Mouse (Mus musculus) CH12F3 (cell line): ENCODE data around the gene Ap1b1.

Experiments used
- in situ Hi-C: fragments of 300-500 bp; cut with MboI; formaldehyde crosslinking; loops from 2 replicates; pipeline ENCODE4 v1.14.3; 2020; ENCODE audit warnings: low sequenced_read_pairs

Ap1b1 gene

DNA sequence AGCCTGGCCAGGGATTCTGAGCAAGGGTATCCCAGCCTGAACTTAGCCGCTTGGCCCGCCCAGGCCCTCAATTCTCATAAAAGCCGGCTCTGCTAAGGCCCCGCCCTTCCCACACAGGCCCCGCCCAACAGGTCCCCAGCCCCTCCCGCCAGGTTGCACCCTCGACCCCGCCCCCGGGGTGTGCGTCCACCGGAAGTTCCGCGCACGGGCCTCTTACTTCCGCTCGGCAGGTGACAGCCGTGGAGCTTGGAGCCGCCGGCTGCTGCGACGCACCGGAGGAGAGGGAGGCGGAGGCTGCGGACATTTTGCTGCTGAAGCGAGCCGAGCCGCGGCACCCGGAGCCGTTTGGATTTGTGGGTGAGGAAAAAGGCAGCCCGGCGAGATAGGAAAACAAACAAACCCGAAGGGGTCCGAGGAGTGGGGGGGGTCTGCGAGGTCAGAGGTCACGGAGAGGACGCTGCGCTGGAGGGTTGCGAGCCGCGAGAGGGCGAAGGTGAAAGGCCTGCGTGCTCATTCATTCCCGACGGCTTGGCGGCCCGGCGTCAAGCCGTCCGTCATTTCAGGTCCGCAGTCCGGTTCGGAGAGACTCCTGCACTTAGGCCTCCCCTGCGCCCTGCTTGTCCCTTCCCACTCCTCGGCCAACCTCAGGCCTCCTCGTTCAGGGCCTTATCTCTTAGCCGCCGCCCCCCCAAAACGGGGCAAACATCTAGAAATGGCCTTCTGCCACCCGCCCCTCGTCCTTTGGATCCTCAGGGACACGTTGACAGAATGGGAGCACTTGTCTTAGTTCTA, at the start of gene Ap1b1:
Gene Ap1b1 (plus strand): TSS at position 130 of the 792 bp plus-strand sequence.
- in situ Hi-C loops: no loop called here

- in situ Hi-C loops: no loop called here
Observed at GRCm38 (mm10) chr11:4946530-4946929, 40.1 kb upstream of the Ap1b1 start.

GRCm38 (mm10) chr11:4946947-4947812, 39.4 kb upstream of the Ap1b1 start:
- in situ Hi-C loops: no loop called here

- in situ Hi-C loops: no loop called here
Observed at GRCm38 (mm10) chr11:4947813-4948174, 38.8 kb upstream of the Ap1b1 start, which contains the start of gene Nefh. Gene Nefh, minus strand, starts transcription at chr11:4948064.

- in situ Hi-C loops: no loop called here
Observed at GRCm38 (mm10) chr11:4948792-4949191, 37.8 kb upstream of the Ap1b1 start.

GRCm38 (mm10) chr11:4949256-4950044, 37.2 kb upstream of the Ap1b1 start:
- in situ Hi-C loops: no loop called here

- in situ Hi-C loops: no loop called here
Observed at GRCm38 (mm10) chr11:4953401-4953800, 33.2 kb upstream of the Ap1b1 start.

DNA sequence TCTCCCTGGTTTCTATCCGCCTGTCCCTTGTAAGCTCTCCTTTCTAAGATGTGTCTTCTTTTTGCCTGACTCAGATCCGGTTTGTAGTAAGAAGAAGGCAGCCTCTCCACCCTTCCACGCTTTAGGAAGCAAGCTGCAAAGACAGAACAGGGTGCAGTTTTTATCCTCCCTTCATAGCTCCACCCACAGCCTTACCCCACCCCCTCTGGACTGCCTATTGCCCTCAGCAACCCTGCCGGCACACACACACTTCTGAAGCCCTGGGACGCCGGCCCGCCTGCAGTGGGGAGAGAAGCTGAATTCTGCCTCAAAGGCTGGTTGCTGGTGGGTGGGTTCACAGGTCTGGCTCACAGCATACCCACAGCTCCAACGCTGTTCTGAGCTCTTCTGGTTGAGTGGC, 32.7 kb upstream of the Ap1b1 start:
- in situ Hi-C loops: no loop called here

DNA sequence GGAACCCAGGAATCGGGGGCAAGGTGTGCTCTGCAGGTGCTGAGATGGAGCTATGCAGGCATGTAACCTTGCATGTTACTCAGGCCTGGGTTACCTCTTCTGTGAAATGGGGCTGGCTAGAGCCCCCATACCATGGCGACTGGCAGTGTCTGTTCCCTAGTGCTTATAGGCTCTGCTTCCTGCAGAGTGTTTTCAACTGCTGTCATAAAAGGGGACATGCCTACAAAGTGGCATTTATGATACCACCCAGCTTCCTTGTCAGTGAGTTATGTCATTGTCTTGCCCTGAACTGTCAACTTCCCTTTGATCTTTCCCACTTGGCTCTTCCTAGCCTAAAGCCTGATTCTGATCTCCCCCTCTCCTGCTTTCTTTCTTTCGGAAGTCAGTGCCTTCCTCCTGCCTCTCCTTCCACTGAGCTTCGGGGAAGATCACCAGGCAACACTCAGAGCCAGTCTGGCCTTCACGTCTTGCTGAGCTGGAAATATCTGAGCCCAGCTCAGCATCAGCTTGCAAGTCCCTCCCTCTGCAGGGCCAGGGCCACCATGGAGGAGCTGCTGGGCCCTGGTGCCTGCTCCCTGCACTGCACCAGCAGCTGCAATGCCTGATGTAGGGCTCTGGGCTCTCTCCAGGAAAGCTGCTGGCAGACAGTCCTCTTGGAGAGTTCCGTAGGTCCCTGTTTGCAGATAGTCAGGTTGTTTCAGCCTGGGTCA, 23.4 kb upstream of the Ap1b1 start:
- in situ Hi-C loops: no loop called here

GRCm38 (mm10) chr11:4966325-4966724, 20.3 kb upstream of the Ap1b1 start:
- in situ Hi-C loops: no loop called here

GRCm38 (mm10) chr11:4966888-4967287, 19.7 kb upstream of the Ap1b1 start:
- in situ Hi-C loops: no loop called here

DNA sequence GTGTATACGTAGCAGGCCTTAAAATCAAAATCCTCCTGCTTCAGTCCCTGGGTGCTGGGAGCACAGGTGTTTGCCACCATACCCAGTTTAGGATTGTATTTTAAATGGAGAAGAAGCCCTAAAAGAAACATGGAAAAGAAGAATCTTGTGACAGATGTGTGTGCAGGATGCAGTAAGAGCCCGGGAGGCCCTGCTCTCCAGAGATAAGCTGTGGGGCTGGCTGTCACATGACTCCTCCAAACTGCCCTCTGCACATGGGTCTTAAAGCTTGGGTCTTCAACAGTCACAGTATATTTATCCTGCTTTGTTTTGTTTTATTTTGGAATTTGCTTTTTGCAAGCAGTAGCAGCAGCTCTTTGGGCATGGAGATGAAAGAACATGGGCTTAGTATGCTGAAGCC, 19.1 kb upstream of the Ap1b1 start:
- in situ Hi-C loops: no loop called here

GRCm38 (mm10) chr11:4968376-4968775, 18.2 kb upstream of the Ap1b1 start:
- in situ Hi-C loops: no loop called here

DNA sequence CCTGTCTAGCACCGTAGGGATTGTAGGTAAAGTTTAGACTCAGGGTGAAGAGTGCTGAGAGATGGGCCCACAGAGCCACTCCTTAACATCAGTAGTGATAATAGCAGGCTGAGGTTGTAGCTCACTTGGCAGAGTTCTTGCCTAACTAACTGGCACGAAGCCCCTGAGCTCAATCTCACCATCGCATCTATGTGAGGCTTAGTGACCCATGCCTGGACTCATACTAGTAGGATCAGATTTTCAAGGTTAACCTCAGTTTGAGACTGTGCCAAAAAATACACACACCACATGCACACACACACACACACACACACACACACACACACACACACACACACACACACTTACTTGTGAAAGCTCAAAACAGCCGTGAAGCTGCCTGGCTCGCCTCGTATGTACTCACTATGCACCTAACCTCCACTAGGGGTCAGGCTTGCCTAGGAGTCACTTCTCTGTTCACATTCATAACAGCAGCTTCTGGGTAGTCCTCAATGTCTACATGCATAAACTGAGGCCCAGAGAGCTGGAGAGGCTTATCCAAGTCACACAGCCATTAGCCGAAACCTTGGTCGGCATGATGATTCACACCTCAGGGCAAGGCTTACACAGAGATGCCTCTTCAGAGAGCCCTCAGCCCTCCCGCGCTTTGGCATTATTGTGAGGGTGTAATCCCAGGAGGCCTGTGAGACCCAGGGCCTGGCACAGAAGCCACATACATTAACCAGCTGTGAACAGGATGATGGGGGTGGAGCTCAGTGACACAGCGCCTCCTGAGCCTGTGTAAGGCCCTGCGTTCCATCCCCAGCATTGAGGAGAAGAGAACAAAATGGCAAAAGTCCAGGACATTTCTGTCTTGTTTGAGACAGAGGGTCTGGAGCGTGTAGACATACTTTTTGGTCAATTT, 13.4 kb upstream of the Ap1b1 start:
- in situ Hi-C loops: no loop called here

- in situ Hi-C loops: no loop called here
Observed at GRCm38 (mm10) chr11:4973871-4974256, 12.8 kb upstream of the Ap1b1 start.

DNA sequence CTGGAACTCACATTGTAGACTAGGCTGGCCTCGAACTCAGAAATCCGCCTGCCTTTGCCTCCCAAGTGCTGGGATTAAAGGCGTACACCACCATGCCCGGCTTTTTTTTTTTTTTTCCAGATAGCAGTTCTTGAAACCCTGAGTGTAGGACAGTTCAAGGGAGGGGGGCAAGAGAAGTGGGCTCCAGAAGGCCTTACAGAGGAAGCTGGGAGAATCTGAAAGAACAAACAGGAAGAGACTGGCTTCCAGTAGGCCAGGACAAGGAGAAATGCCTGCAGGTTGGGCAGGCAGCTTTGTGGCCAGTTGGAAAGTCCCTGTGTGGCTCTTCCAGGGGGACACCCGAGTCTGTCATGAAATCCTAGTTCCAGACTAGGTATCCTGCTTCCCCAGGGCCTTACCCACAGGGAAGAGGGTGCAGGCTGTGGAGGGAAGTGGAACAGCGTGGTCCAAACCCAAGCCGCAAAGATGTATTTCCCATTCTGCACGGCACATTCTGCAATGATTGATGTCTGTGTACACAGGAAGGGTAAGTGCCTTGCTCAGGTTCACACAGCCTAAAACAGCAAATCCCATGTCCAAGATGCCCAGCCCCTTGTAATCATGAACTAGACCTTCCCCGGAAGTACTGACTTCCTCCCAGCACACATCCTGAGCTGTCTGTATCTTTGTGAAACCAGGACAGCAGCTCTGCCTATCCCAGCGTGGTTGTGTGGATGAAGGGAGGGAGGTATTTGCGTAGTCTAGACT, 12.1 kb upstream of the Ap1b1 start:
- in situ Hi-C loops: loop anchor here (5.0 kb wide), 1 partner anchor 57 kb away; no protein-coding TSS in a partner anchor

DNA sequence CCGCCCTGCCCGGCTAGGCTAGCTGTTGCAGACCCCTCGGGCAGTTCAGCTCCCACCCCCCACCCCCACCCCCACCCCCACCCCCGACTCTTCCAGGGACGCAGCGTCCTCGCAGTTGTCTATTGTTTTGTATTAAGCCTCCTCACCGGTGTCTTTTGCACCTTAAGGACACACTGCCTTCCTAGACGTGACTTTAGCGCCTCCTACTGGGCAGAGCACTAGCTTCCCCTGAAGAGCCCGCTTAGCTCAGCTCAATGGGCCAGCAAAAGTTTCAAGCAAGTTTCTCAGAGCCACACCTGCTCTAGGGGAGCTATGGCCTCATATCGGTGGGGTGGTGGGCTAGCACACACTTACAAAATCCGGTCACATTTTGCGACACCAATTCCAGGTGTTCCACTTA, 11.0 kb upstream of the Ap1b1 start:
- in situ Hi-C loops: loop anchor here (5.0 kb wide), 1 partner anchor 58 kb away; no protein-coding TSS in a partner anchor

DNA sequence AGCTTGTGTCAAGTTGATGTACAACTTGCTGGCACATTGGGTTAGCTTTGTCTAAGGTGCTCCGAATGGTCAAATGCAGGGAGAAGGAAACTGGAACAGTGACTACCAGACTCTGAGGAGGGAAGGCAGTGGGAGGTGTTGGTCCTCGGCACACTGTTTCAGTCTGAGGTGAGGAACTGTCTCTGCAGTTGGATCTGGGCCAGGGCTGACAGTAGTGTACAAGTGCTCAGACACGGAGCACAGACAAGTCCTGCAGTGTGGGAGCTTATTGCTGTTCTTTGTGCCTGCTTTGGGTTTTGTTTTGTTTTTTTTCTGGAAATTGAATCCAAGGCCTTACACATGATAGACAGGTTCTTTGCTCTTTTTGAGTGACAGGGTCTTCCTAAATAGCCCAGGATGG, 3.6 kb upstream of the Ap1b1 start:
- in situ Hi-C loops: no loop called here

DNA sequence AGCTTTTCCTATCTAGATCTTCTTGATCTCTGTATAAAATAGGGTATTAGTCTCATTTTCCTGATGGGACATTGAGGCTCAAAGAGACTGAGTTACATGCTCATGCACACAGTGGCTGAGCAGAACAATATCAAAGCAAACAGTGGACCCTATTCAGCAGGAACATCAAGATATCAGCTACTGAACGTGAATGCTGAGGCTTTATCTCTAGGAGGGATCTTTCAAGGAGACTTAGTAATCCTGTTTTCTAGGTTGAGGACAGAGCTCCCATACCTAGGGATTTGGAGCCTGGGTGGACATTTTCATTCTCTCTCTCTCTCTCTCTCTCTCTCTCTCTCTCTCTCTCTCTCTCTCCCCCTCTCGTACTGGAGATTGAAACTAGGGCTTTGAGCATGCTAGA, 3.1 kb upstream of the Ap1b1 start:
- in situ Hi-C loops: no loop called here
